Mouse (Mus musculus): ENCODE measurements at regions not wholly inside any gene's neighbourhood (a gene's known extent, or its start where the extent isn't known, plus 50 kb on each side); places are given as distances from the start of the nearest gene placed in this dataset.

- Histone ChIP-seq H3K27ac (replicated peaks) (no peak overlapping the region), H3K27me3 (replicated peaks; ENCODE audit: low read depth, poor library complexity, severe bottlenecking) (no peaks in the 10 kb centered on the region), H3K4me3 (no peak overlapping the region), H3K36me3 (replicated peaks) (no peaks in the 10 kb centered on the region), H3K9me3 (no peaks in the 10 kb centered on the region), H3K4me1 (peaks cover 4% of the 10 kb centered on the region; the same call in 1 of the 2 replicates)
- no peak for DNase-seq (ENCODE audit: low spot score)
- 32% methylated on average over 3 of the region's 3 CpGs for WGBS
Observed at GRCm38 (mm10) chr17:62248011-62248410, 633.1 kb downstream of the Efna5 start.

- no peak for DNase-seq (ENCODE audit: low spot score)
- Histone ChIP-seq H3K36me3 (replicated peaks) (no peaks in the 10 kb centered on the region), H3K4me1 (peaks cover 4% of the 10 kb centered on the region; the same call in 1 of the 2 replicates), H3K27me3 (replicated peaks; ENCODE audit: low read depth, poor library complexity, severe bottlenecking) (no peaks in the 10 kb centered on the region), H3K27ac (replicated peaks) (no peak overlapping the region), H3K9me3 (no peaks in the 10 kb centered on the region), H3K4me3 (no peak overlapping the region)
- 24% methylated on average over 4 of the region's 4 CpGs for WGBS
Observed at GRCm38 (mm10) chr17:62246650-62247049, 634.5 kb downstream of the Efna5 start.

- Histone ChIP-seq H3K9me3 (no peaks in the 10 kb centered on the region), H3K4me3 (no peak overlapping the region), H3K27me3 (replicated peaks; ENCODE audit: low read depth, poor library complexity, severe bottlenecking) (no peaks in the 10 kb centered on the region), H3K36me3 (replicated peaks) (no peaks in the 10 kb centered on the region), H3K27ac (replicated peaks) (no peak overlapping the region), H3K4me1 (no peaks in the 10 kb centered on the region)
- DNase-seq (ENCODE audit: low spot score): no peak
Observed at GRCm38 (mm10) chr17:62230939-62231338, 650.2 kb downstream of the Efna5 start.

- Histone ChIP-seq H3K4me3 (no peak overlapping the region), H3K9me3 (no peaks in the 10 kb centered on the region), H3K36me3 (replicated peaks) (no peaks in the 10 kb centered on the region), H3K27me3 (replicated peaks; ENCODE audit: low read depth, poor library complexity, severe bottlenecking) (no peaks in the 10 kb centered on the region), H3K27ac (replicated peaks) (no peak overlapping the region), H3K4me1 (no peaks in the 10 kb centered on the region)
- WGBS: 87% methylated on average over 9 of the region's 9 CpGs
- DNase-seq (ENCODE audit: low spot score): no peak
Observed at GRCm38 (mm10) chr17:62210441-62211025, 670.6 kb downstream of the Efna5 start.

GRCm38 (mm10) chr17:62202658-62203057 is 678.5 kb downstream of the Efna5 start:
- Histone ChIP-seq H3K27me3 (replicated peaks; ENCODE audit: low read depth, poor library complexity, severe bottlenecking) (no peaks in the 10 kb centered on the region), H3K27ac (replicated peaks) (no peak overlapping the region), H3K36me3 (replicated peaks) (no peaks in the 10 kb centered on the region), H3K4me1 (no peaks in the 10 kb centered on the region), H3K9me3 (no peaks in the 10 kb centered on the region), H3K4me3 (no peak overlapping the region)
- WGBS: 86% methylated on average over 2 of the region's 2 CpGs
- DNase-seq (ENCODE audit: low spot score): no peak

- H3K4me3 ChIP-seq: no peak overlapping the region
- H3K27me3 ChIP-seq (replicated peaks; ENCODE audit: low read depth, poor library complexity, severe bottlenecking): no peaks in the 10 kb centered on the region
- H3K36me3 ChIP-seq (replicated peaks): no peaks in the 10 kb centered on the region
- DNase-seq (ENCODE audit: low spot score): no peak
- no peak overlapping the region for H3K27ac ChIP-seq (replicated peaks)
- H3K9me3 ChIP-seq: no peaks in the 10 kb centered on the region
- no peaks in the 10 kb centered on the region for H3K4me1 ChIP-seq
- 84% methylated on average over 4 of the region's 4 CpGs for WGBS
Observed at GRCm38 (mm10) chr17:62200491-62200890, 680.6 kb downstream of the Efna5 start.

- no peak for DNase-seq (ENCODE audit: low spot score)
- WGBS: 90% methylated on average over 6 of the region's 6 CpGs
Observed at GRCm38 (mm10) chr17:62199559-62199958, 681.6 kb downstream of the Efna5 start.

GRCm38 (mm10) chr17:62178612-62179210 is 702.4 kb downstream of the Efna5 start:
- Histone ChIP-seq H3K27me3 (replicated peaks; ENCODE audit: low read depth, poor library complexity, severe bottlenecking) (no peaks in the 10 kb centered on the region), H3K27ac (replicated peaks) (no peak overlapping the region), H3K36me3 (replicated peaks) (no peaks in the 10 kb centered on the region), H3K4me3 (no peak overlapping the region), H3K4me1 (no peaks in the 10 kb centered on the region), H3K9me3 (no peaks in the 10 kb centered on the region)
- WGBS: 70% methylated on average over 2 of the region's 2 CpGs
- no peak for DNase-seq (ENCODE audit: low spot score)

More at GRCm38 (mm10) chr17:62199559-62199958, 681.6 kb downstream of the Efna5 start:
- H3K27me3 ChIP-seq (replicated peaks; ENCODE audit: low read depth, poor library complexity, severe bottlenecking): no peaks in the 10 kb centered on the region
- H3K4me1 ChIP-seq: no peaks in the 10 kb centered on the region
- no peaks in the 10 kb centered on the region for H3K9me3 ChIP-seq
- H3K4me3 ChIP-seq: no peak overlapping the region
- no peak overlapping the region for H3K27ac ChIP-seq (replicated peaks)
- H3K36me3 ChIP-seq (replicated peaks): no peaks in the 10 kb centered on the region

GRCm38 (mm10) chr17:62176336-62176735 is 704.8 kb downstream of the Efna5 start:
- no peak for DNase-seq (ENCODE audit: low spot score)
- H3K4me3 ChIP-seq: no peak overlapping the region
- no peaks in the 10 kb centered on the region for H3K4me1 ChIP-seq
- H3K27me3 ChIP-seq (replicated peaks; ENCODE audit: low read depth, poor library complexity, severe bottlenecking): no peaks in the 10 kb centered on the region
- no peak overlapping the region for H3K27ac ChIP-seq (replicated peaks)
- no peaks in the 10 kb centered on the region for H3K9me3 ChIP-seq
- no peaks in the 10 kb centered on the region for H3K36me3 ChIP-seq (replicated peaks)
- 78% methylated on average over 5 of the region's 5 CpGs for WGBS

GRCm38 (mm10) chr17:62172305-62172704 is 708.8 kb downstream of the Efna5 start:
- 91% methylated on average over 5 of the region's 5 CpGs for WGBS
- no peaks in the 10 kb centered on the region for H3K9me3 ChIP-seq
- no peak overlapping the region for H3K27ac ChIP-seq (replicated peaks)
- no peak for DNase-seq (ENCODE audit: low spot score)
- H3K27me3 ChIP-seq (replicated peaks; ENCODE audit: low read depth, poor library complexity, severe bottlenecking): no peaks in the 10 kb centered on the region
- H3K4me1 ChIP-seq: no peaks in the 10 kb centered on the region
- H3K4me3 ChIP-seq: no peak overlapping the region
- no peaks in the 10 kb centered on the region for H3K36me3 ChIP-seq (replicated peaks)

GRCm38 (mm10) chr17:62171532-62171931 is 709.6 kb downstream of the Efna5 start:
- Histone ChIP-seq H3K36me3 (replicated peaks) (no peaks in the 10 kb centered on the region), H3K4me3 (no peak overlapping the region), H3K27ac (replicated peaks) (no peak overlapping the region), H3K27me3 (replicated peaks; ENCODE audit: low read depth, poor library complexity, severe bottlenecking) (no peaks in the 10 kb centered on the region), H3K9me3 (no peaks in the 10 kb centered on the region), H3K4me1 (no peaks in the 10 kb centered on the region)
- 93% methylated on average over 4 of the region's 4 CpGs for WGBS
- DNase-seq (ENCODE audit: low spot score): no peak

- WGBS: 86% methylated on average over 1 of the region's 1 CpGs
- DNase-seq (ENCODE audit: low spot score): no peak
- no peak overlapping the region for H3K27ac ChIP-seq (replicated peaks)
Observed at GRCm38 (mm10) chr17:62161457-62161856, 719.7 kb downstream of the Efna5 start.

GRCm38 (mm10) chr17:62160301-62160700 is 720.8 kb downstream of the Efna5 start:
- 0 out of 2 replicates have a peak, but pooled peaks cover 3% of the 10 kb centered on the region for H3K4me1 ChIP-seq
- no peaks in the 10 kb centered on the region for H3K27me3 ChIP-seq (replicated peaks; ENCODE audit: low read depth, poor library complexity, severe bottlenecking)
- H3K4me3 ChIP-seq: no peak overlapping the region
- DNase-seq (ENCODE audit: low spot score): no peak
- H3K9me3 ChIP-seq: no peaks in the 10 kb centered on the region
- no peak overlapping the region for H3K27ac ChIP-seq (replicated peaks)
- H3K36me3 ChIP-seq (replicated peaks): no peaks in the 10 kb centered on the region
- WGBS: 83% methylated on average over 2 of the region's 2 CpGs

More at GRCm38 (mm10) chr17:62161457-62161856, 719.7 kb downstream of the Efna5 start:
- H3K36me3 ChIP-seq (replicated peaks): no peaks in the 10 kb centered on the region
- no peak overlapping the region for H3K4me3 ChIP-seq
- no peaks in the 10 kb centered on the region for H3K9me3 ChIP-seq
- H3K27me3 ChIP-seq (replicated peaks; ENCODE audit: low read depth, poor library complexity, severe bottlenecking): no peaks in the 10 kb centered on the region
- no peaks in the 10 kb centered on the region for H3K4me1 ChIP-seq
